Mouse (Mus musculus) forebrain, embryonic 10.5 days (tissue): ENCODE results near the gene Nme8. TPM values are rescaled to one million over a fixed set of nuclear protein-coding genes. Genes with fewer than 3 reads are reported as not detected.

Experiments used
- DNase-seq: peaks from one replicate; pipeline ENCODE4 v3.0.0-alpha.2; 2017; ENCODE audit warnings: low spot score; ENCODE audit errors: extremely low spot score
- H3K27ac ChIP-seq: fragments of 300-500 bp; sonication (generic); 2 replicates; pipeline ENCODE4 v1.5.1; 2016; ENCODE audit warnings: mild to moderate bottlenecking
- H3K27me3 ChIP-seq: fragments of 300-500 bp; sonication (generic); 2 replicates; pipeline ENCODE4 v1.6.1; 2016; ENCODE audit warnings: mild to moderate bottlenecking; ENCODE audit not compliant: poor library complexity, severe bottlenecking
- H3K36me3 ChIP-seq: fragments of 300-500 bp; sonication (generic); replicated peaks from 2 replicates; pipeline ENCODE4 v1.6.1; 2016; ENCODE audit warnings: mild to moderate bottlenecking, moderate library complexity
- H3K4me1 ChIP-seq: fragments of 300-500 bp; sonication (generic); 2 replicates; pipeline ENCODE4 v1.6.1; 2016
- H3K4me3 ChIP-seq: fragments of 300-500 bp; sonication (generic); 2 replicates; pipeline ENCODE4 v1.5.1; 2016; ENCODE audit warnings: mild to moderate bottlenecking, moderate library complexity
- H3K9me3 ChIP-seq: fragments of 300-500 bp; sonication (generic); 2 replicates; pipeline ENCODE4 v1.6.1; 2016; ENCODE audit warnings: mild to moderate bottlenecking, moderate library complexity
- WGBS: fragments of 180-500 bp; shearing (Covaris S2); methylation state at CpG from one replicate; pipeline ENCODE4 v1.1.7; 2016; 5-methylcytosine and 5-hydroxymethylcytosine counted together
- polyA plus RNA-seq: library from polyadenylated mRNA; unstranded; fragments of >200 nt; fragmentation: Nextera tagmentation; extraction: Ambion mirVana; gene quantifications from 2 replicates; pipeline ENCODE4 v1.2.1, GENCODE M21; 2016

Gene Nme8
- polyA plus RNA-seq, 1 experiment from 2014 or later, result not detected

GRCm38 (mm10) chr13:19626473-19626872, 71.1 kb downstream of the Nme8 start:
- WGBS, result 94% methylated on average over 1 of the region's 1 CpGs

GRCm38 (mm10) chr13:19624632-19625320, 72.8 kb downstream of the Nme8 start:
- H3K27me3 ChIP-seq, result peaks cover 50% of the 10 kb centered on the region
- WGBS, result 93% methylated on average over 11 of the region's 11 CpGs
- H3K36me3 ChIP-seq, result no peaks in the 10 kb centered on the region
- no peaks in the 10 kb centered on the region for H3K9me3 ChIP-seq
- H3K27ac ChIP-seq, result no peak overlapping the region
- no peak overlapping the region for H3K4me3 ChIP-seq
- DNase-seq, result no peak
- H3K4me1 ChIP-seq, result peaks cover 15% of the 10 kb centered on the region

More at GRCm38 (mm10) chr13:19626473-19626872, 71.1 kb downstream of the Nme8 start:
- DNase-seq, result no peak
- Histone ChIP-seq H3K27me3 (peaks cover 37% of the 10 kb centered on the region), H3K27ac (no peak overlapping the region), H3K9me3 (no peaks in the 10 kb centered on the region), H3K36me3 (no peaks in the 10 kb centered on the region), H3K4me1 (peaks cover 15% of the 10 kb centered on the region), H3K4me3 (no peak overlapping the region)

GRCm38 (mm10) chr13:19623228-19623905, 74.2 kb downstream of the Nme8 start:
- DNase-seq, result peak; percentile 26

GRCm38 (mm10) chr13:19622573-19623227, 74.9 kb downstream of the Nme8 start, which contains the start of gene Sfrp4:
Gene Sfrp4, plus strand, starts transcription at chr13:19623104.
- 3% methylated on average over 25 of the region's 25 CpGs for WGBS
- peaks cover 35% of the 10 kb centered on the region for H3K4me1 ChIP-seq
- H3K9me3 ChIP-seq, result no peaks in the 10 kb centered on the region
- DNase-seq, result peak; percentile 58
- H3K27ac ChIP-seq, result peak within 1 kb of the TSS; percentile 81
- H3K27me3 ChIP-seq, result peaks cover 50% of the 10 kb centered on the region
- peak within 1 kb of the TSS; percentile 59 for H3K4me3 ChIP-seq
- H3K36me3 ChIP-seq, result no peaks in the 10 kb centered on the region

More at GRCm38 (mm10) chr13:19623228-19623905, 74.2 kb downstream of the Nme8 start:
- peaks cover 50% of the 10 kb centered on the region for H3K27me3 ChIP-seq
- H3K9me3 ChIP-seq, result no peaks in the 10 kb centered on the region
- 23% methylated on average over 30 of the region's 30 CpGs for WGBS
- H3K4me1 ChIP-seq, result peaks cover 29% of the 10 kb centered on the region
- H3K36me3 ChIP-seq, result no peaks in the 10 kb centered on the region
- peak overlapping the region; percentile 81 for H3K27ac ChIP-seq
- H3K4me3 ChIP-seq, result peak overlapping the region; percentile 59

GRCm38 (mm10) chr13:19619216-19619927, 78.2 kb downstream of the Nme8 start, which contains the start of gene Epdr1:
Gene Epdr1, minus strand, starts transcription at chr13:19619927.
- H3K27ac ChIP-seq, result peak within 1 kb of the TSS; percentile 93
- DNase-seq, result peak; percentile 79
- under 1% methylated on average over 46 of the region's 46 CpGs for WGBS
- H3K36me3 ChIP-seq, result no peaks in the 10 kb centered on the region
- peak within 1 kb of the TSS; percentile 76 for H3K4me3 ChIP-seq
- no peaks in the 10 kb centered on the region for H3K9me3 ChIP-seq
- H3K4me1 ChIP-seq, result peaks cover 35% of the 10 kb centered on the region
- peaks cover 42% of the 10 kb centered on the region for H3K27me3 ChIP-seq

- Histone ChIP-seq H3K27me3 (peaks cover 37% of the 10 kb centered on the region), H3K4me1 (peaks cover 34% of the 10 kb centered on the region), H3K9me3 (no peaks in the 10 kb centered on the region), H3K27ac (peak overlapping the region; percentile 93), H3K36me3 (no peaks in the 10 kb centered on the region), H3K4me3 (peak overlapping the region; percentile 76)
- DNase-seq, result no peak
- 8% methylated on average over 5 of the region's 5 CpGs for WGBS
Measured at GRCm38 (mm10) chr13:19618841-19619215, 78.8 kb downstream of the Nme8 start.

- 94% methylated on average over 4 of the region's 4 CpGs for WGBS
- H3K4me3 ChIP-seq, result no peak overlapping the region
- no peak for DNase-seq
- H3K27ac ChIP-seq, result no peak overlapping the region
- H3K36me3 ChIP-seq, result no peaks in the 10 kb centered on the region
- no peaks in the 10 kb centered on the region for H3K9me3 ChIP-seq
- peaks cover 27% of the 10 kb centered on the region for H3K4me1 ChIP-seq
- H3K27me3 ChIP-seq, result peaks cover 29% of the 10 kb centered on the region
Measured at GRCm38 (mm10) chr13:19618081-19618480, 79.5 kb downstream of the Nme8 start.

- no peaks in the 10 kb centered on the region for H3K36me3 ChIP-seq
- H3K27ac ChIP-seq, result no peak overlapping the region
- WGBS, result 85% methylated on average over 1 of the region's 1 CpGs
- H3K27me3 ChIP-seq, result no peaks in the 10 kb centered on the region
- H3K4me3 ChIP-seq, result no peak overlapping the region
- DNase-seq, result no peak
- H3K4me1 ChIP-seq, result peaks cover 20% of the 10 kb centered on the region
- H3K9me3 ChIP-seq, result no peaks in the 10 kb centered on the region
Measured at GRCm38 (mm10) chr13:19614311-19614710, 83.3 kb downstream of the Nme8 start.

- Histone ChIP-seq H3K4me1 (peaks cover 11% of the 10 kb centered on the region), H3K4me3 (no peak overlapping the region), H3K36me3 (no peaks in the 10 kb centered on the region), H3K9me3 (no peaks in the 10 kb centered on the region), H3K27me3 (no peaks in the 10 kb centered on the region), H3K27ac (no peak overlapping the region)
- DNase-seq, result no peak
- WGBS, result 92% methylated on average over 1 of the region's 1 CpGs
Measured at GRCm38 (mm10) chr13:19613426-19613825, 84.2 kb downstream of the Nme8 start.

GRCm38 (mm10) chr13:19612963-19613362, 84.6 kb downstream of the Nme8 start:
- 90% methylated on average over 3 of the region's 3 CpGs for WGBS
- H3K27me3 ChIP-seq, result no peaks in the 10 kb centered on the region
- DNase-seq, result no peak
- no peak overlapping the region for H3K27ac ChIP-seq
- H3K36me3 ChIP-seq, result no peaks in the 10 kb centered on the region
- H3K9me3 ChIP-seq, result no peaks in the 10 kb centered on the region
- no peak overlapping the region for H3K4me3 ChIP-seq
- peaks cover 6% of the 10 kb centered on the region; the same call in 1 of the 2 replicates for H3K4me1 ChIP-seq

- Histone ChIP-seq H3K9me3 (no peaks in the 10 kb centered on the region), H3K36me3 (no peaks in the 10 kb centered on the region), H3K4me3 (no peak overlapping the region), H3K27ac (no peak overlapping the region), H3K4me1 (peaks cover 4% of the 10 kb centered on the region; the same call in 1 of the 2 replicates), H3K27me3 (no peaks in the 10 kb centered on the region)
- DNase-seq, result no peak
- 80% methylated on average over 1 of the region's 1 CpGs for WGBS
Measured at GRCm38 (mm10) chr13:19612348-19612747, 85.2 kb downstream of the Nme8 start.

- no peaks in the 10 kb centered on the region for H3K36me3 ChIP-seq
- H3K27me3 ChIP-seq, result no peaks in the 10 kb centered on the region
- no peaks in the 10 kb centered on the region for H3K9me3 ChIP-seq
- H3K4me1 ChIP-seq, result peaks cover 4% of the 10 kb centered on the region; the same call in 1 of the 2 replicates
- no peak for DNase-seq
- no peak overlapping the region for H3K27ac ChIP-seq
- H3K4me3 ChIP-seq, result no peak overlapping the region
Measured at GRCm38 (mm10) chr13:19608120-19608519, 89.5 kb downstream of the Nme8 start.
